Mouse (Mus musculus): ENCODE data around the gene Sipa1l1.

- no peak for TF ChIP-seq EP300 (IDR thresholded peaks at IDR 0.05; ENCODE audit: low read length)
- TF ChIP-seq CTCF (conservative IDR thresholded peaks at IDR 0.05 in 1 of 2, IDR thresholded peaks at IDR 0.05 in 1 of 2; ENCODE audit: low read depth in 2 of 2, low read length in 2 of 2), result no peak
- TF ChIP-seq NELFE (IDR thresholded peaks at IDR 0.05; ENCODE audit: low read depth, low read length), result no peak
- TF ChIP-seq E2F4 (IDR thresholded peaks at IDR 0.05; ENCODE audit: insufficient replicate concordance, low read depth, low read length), result no peak
- TF ChIP-seq UBTF (IDR thresholded peaks at IDR 0.05; ENCODE audit: low read depth, low read length), result no peak
- TF ChIP-seq MEF2A (IDR thresholded peaks at IDR 0.05; ENCODE audit: borderline replicate concordance, low read depth, low read length), result no peak
- no peak for TF ChIP-seq USF2 (conservative IDR thresholded peaks at IDR 0.05; ENCODE audit: low read depth, low read length)
Observed at GRCm38 (mm10) chr12:82178636-82179035, 9.5 kb downstream of the Sipa1l1 start.
